Mouse (Mus musculus) naive thymus-derived CD4-positive, alpha-beta T cell, adult 2 months (primary cell): Measurements from ENCODE around the gene Dtnbp1.
A peak's percentile ranks its signal among the peaks of the same experiment; 100 is the strongest.

Source experiments
- DNase-seq: peaks from one replicate; pipeline ENCODE4 v3.0.0-alpha.2; 2011; ENCODE audit warnings: low read depth

Dtnbp1 gene

DNA sequence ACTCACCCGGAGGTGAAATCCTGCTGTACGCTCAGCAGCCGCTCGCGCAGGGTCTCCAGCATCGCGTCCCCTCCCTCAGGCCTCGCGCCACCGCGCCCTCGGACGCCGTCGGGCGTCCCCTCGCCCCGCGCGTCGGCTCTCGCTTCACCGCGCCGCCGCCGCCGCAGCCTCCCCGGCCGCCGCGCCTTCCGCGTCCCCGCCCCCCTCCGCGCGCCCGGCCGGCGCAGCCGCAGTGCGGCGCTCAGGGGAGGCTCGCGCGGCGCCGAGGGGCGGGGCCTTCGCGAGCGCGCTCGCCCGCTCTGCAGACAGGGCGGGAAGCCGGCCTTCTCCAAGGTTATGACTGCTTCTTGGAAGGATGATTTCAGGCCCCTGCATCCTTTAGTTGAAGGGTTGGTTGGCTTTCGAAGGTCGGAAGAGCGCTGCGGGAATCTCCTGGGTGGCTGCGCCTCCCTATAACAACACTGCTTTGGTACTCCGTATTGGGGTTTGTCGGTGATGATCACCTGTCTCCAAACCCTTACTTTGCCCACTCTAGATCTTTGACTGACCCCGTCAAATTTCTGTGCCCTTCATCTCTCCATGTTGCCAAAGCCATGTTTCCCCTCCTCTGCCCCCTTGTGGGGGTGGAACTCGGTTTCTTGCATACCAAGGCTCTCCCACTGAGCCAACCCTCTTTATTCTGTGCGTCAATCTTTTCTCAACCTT, at the start of gene Dtnbp1:
TSS of gene Dtnbp1 (minus strand) at position 237 of the 705 bp plus-strand sequence.
- peak; percentile 84 for DNase-seq

DNA sequence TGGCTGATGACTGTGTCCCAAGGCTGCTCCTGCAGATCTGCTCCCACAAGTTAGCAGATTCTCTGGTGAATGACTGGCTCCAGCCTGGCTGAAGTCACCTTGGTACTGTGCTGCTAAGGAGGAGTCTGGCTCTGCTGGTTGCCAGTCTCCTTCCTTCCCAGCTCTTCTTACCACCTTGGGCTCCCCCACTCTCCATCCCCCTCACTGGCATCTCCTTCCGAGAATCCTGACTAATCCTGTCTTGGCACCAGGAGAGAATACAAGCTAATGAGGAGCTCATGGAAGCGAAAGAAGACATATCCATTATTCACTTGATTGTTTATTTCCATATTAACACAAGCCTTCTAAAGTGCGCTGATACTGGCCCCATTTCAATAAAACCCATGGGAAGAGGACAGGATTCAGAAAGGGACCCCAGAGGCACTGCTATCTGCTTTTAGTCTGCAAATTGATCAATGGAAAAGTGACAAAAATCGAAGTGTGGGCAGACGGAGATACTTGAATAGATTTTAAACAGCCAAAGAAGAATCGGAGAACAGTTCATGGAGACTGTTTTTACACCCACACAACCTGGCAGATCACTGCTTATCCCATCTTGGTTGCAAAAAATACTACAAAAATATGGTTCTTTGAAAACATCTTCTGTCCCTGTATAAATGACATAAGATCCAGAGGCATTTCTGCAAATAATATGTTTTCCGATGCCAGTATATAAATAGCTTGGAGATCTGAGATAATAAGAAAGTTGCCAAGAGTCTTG, 47.5 kb upstream of the Dtnbp1 start:
- no peak for DNase-seq

DNA sequence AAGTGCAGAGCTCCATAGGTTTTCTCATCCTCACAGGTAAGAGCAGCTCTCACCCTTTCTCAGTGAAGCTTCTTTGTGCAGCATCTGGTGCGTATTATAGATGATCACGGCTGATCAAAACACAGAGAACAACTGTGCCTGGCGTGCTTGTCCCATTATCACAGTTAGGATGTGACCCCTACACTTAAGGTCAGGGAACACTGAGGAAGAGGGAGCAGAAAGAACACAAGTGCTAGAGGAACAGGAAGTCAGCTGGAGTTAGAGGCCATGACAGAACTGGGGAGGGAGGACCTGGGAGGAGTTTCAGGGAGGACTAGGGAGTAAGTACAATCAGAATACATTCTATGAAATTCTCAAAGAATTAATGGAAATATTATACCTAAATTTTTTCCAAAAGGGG, 41.5 kb upstream of the Dtnbp1 start:
- DNase-seq: no peak

DNA sequence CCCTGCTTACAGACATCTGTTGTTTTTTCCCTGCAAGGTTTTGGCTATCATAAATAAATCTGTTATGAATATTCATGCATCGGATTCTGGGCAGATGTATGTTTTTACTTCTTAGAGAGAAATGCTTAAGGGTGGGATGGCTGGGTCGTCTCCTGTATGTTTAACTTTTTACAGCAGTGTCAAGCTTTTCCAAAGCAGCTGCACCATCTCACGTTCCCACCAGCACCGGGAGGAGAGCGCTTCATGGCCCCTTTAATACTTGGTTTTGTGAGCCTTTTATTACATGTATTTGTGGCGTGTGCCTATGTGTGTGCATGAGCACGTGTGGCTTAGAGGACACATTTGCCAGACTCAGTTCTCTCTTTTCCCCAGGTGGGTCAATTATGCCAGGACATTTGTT, 38.8 kb upstream of the Dtnbp1 start:
- DNase-seq: no peak

DNA sequence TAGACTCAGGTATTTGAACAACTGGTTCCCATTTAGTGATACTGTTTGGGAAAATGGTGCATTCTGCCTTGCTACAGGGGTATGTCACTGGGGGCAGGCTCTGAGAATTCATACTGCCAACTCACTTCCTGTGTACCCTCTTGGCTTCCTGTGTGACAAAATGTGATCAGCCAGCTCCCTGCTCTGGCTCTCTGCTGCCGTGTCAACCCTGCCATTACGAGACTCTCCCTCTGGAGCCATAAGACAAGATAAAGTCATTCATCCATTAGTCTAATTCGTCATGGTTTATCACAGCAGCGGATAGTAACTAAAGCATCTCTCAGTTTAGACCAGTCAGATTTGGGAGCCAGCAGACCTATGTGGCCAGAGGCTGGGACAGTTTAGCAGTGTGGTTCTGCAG, 38.2 kb upstream of the Dtnbp1 start:
- no peak for DNase-seq

DNA sequence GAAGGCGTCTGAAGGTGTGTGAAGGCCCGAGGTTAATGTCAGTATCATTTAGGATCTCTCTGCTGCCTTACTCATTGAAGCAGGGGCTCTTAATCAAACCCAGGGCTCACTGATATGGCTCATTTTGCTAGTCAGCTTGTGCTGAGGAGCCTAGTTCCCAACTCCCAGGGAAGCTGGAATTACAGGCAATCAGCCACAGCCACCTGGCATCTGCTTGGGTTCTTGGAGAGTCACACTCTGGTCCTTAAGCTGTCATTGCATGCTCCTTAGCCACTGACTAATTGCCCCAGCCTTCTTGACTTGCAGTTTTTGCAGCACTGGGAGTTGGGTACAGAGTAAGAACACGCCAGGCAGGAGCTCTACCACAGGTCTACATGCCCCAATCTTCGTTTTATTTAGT, 34.5 kb upstream of the Dtnbp1 start:
- no peak for DNase-seq

DNA sequence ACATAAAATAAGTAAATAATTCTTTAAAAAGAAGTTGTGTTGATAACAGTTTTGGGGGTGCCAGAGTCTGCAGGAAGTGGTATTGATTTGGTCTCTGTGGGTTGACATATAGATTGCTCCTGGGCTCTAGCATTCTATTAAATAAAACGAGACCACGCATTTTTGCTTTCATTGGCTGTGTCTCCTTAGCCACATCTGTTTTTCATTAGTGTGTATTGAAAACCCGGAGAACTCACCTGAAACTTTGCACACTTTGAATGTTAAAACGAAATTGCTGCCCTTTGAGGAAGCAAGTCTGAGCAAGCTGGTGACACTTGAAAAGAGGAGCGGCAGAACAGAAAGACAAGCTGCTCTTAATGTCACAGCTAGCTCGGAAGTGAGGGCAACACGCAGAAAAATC, 32.8 kb upstream of the Dtnbp1 start:
- no peak for DNase-seq

DNA sequence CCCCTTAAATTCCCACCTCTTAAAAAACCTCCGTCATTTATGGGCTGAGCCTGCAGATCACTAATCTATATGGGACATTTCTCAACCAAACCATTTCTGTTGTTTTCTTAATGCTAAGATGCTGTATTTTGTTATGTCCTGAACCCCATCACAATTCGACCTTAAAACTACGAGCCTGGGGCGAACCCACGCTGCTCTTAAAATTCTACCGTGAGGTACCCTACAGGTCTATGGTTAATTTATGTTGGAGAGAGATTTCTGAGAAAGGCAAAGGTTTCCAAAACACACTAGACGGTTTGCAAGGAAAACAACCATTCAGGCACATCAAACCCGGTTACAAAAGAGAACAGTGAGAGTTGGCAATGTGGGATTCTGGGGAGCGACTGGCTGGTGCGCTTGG, 31.4 kb upstream of the Dtnbp1 start:
- no peak for DNase-seq

DNA sequence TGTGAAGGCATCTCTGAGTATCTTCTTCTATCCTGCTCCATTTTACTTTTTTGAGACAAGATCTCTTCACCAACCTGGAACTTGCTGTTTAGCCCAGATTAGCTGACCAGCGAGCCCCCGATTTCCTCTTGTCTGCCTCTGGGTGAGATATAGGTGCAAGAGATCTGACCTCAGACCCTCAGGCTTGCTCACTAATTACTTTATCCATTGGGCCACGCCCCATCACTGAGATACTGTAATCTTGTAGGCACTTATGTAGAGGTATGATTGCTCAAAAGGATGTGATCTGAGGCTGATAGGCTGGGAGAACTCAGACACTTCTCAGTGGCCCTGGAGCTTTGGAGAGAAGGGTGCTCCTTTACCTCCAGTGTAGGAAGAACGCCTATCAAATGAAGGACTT, 30.5 kb upstream of the Dtnbp1 start:
- DNase-seq: no peak

DNA sequence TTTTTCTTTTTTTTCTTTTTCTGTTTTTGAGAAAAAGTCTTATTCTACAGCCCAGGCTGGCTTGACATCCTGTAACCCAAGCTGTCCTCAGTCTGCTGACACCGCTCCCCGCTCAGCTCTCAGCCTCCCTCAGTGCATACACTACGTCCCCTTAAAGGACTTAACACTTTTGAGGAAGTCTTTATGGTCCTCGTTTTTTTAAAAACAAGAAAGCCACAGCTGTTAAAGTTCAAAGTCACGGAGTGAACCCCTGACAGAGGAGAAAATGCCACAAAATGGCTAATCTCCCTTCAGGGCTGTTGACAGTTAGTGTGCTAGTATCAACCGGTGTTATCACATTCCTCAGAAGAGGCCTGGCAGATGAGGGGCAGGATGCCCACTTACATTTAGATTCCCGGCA, 29.8 kb upstream of the Dtnbp1 start:
- peak; percentile 19 for DNase-seq

DNA sequence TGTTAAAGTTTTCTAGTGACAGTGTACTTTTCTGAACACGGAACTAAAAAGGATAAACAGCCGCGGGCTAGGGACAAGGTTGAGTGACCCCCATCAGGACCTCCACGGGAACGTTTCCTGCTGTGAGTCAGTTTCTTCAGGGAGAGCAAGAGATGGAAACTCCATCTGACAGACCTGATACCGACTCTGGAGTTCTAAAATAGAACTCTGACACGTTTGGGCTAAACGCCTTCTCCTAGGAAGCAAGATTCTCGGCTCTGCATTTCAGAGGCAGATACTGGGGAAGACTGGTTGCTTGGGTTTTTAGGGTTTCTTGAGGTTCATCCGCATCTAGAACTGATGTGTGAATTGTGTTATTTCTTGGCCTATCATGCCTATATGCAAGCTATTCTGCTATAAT, 29.4 kb upstream of the Dtnbp1 start:
- DNase-seq: no peak

DNA sequence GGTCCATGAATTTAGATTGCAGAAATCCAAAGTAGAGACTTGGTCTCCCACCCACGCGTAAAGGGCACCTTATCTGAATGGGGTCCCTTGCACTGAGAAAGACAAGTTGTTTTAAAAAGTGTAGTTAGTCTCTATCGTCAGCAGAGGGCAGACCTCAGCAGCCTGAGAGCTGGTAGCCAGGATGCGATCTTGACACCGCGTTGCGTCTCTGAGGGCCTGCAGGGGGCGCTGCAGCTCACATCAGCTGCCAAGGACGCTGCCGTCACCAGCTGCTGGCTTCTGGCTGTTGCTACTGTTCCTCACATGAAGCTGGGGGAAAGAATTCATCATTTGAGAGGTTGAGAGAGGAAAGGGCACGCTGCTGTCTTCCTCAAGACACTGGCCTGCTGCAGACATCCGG, 28.9 kb upstream of the Dtnbp1 start:
- DNase-seq: peak; percentile 95

DNA sequence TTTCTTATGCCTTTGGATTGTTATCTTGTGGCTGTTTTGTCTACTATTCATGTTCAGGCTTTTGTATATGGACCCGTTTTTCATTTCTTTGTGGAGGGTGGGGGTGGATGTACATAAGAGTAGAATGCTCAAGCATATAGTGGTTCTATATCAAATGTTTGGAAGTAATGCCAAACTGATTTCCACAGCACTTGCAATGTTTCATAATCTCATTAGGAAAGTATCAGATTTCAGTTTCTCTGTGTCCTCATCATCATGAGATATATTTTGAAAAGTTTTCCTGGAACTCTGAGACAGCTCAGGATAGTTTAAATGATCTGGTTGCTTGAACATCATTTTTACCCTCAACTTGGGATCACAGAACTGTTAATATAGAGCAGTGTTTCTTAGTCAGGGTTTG, 27.8 kb upstream of the Dtnbp1 start:
- DNase-seq: no peak

DNA sequence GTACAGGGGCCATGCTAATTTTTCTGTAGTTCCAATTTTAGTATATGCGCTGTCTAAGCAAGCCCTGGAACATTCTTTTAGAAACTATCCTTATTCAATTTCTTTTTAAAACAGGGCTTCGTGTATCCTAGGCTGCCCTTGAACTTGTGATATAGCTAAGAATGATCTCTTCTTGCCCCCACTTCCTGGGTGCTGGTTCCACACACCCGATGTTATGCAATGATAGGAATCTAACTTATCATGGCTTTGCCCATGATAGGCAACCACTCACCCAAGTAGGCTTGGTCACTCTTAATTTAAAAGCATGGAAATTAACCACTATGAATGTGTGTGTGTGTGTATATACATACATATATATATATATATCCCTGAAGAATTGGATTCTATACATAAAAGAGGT, 24.3 kb upstream of the Dtnbp1 start:
- no peak for DNase-seq

DNA sequence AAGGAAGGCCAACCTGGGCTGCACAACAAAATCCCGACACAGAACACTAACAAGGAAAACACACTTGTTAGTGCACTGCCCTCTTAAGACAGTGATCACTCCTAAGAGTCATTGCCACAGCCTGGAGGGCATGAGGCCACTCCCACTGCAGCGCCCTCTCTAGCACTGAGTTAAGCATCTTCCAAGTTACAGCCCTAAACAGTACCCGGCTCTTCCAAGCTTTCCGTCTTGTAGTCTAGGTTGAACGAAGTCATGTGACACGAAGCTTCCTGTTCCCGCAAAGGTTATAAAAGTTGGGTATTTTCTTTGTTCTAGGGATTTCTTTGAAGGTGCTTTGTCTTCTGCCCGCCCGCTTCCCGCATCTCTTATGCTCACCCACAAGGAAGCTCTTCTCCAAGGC, 22.9 kb upstream of the Dtnbp1 start:
- no peak for DNase-seq

DNA sequence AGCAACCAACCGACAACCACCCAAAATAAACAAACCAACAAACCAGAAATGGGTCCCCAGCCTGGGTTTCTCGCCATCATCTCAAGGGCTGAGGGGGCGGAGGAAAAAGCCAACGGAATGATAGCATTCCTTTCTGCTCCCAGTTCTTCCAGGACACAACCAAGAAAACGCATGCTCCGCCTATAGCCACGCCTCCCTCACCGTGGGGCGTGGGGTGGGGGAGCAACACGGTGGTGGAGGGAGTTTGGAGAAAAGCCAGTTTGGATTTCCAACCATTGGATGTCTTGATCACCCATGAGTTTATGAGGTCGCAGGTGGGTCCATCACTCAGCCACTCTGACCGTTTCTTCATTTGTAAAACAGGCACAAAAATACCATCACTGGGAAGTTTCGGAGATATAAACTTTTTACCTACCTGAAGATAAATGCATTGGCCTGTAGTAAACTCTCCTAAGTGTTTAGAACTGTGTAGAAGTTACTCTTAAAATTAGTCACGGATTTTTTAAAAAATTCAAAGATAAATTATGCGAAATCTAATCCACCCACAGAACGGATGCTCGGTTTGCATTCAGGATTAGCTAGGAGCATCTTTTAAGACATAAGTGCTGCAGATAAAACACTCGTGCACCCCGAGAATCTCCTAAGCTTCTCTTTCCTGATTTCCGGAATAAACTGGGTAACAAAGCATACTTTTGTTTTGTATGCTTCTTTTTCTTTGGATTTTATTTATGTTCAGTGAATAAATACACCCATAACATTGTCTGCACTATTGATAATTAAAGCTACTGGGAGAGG, 21.6 kb upstream of the Dtnbp1 start:
- no peak for DNase-seq

DNA sequence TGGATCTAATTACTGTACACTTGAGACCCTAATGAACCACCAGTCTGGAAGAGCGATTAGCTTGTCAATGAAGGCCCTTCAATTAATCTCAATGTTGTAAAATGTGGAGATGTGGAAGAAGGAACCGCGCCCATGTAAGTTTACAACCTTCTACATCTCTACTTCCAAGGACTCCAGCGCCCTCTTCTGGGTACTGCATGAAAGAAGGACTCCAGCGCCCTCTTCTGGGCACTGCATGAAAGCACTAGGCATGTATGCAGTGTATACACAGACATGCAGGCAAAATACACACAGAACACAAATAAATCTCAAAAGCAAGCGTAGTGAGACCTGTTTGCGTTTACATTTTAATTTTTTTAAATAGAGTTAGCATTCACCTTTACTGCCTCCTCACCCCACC, 6.2 kb upstream of the Dtnbp1 start:
- peak; percentile 72 for DNase-seq

DNA sequence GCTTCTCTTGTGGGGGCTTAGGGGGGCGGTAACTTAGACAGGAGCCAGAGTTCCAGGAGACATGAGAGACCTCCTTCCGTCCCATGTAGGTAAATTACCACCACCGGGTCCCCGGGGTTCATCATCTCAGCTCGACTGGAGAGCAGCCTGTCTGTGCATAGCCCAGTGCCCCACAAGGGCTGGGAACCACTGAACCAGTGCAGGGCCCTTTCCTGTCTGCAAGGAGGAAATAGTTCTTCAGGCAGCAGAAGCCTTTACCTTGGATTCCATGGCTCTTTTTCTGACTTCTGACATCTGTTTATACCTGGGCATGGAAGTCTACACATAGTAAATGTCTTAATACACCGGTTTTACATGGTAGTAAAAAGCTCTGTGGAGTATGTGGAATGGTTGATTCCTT, 5.8 kb upstream of the Dtnbp1 start:
- no peak for DNase-seq

DNA sequence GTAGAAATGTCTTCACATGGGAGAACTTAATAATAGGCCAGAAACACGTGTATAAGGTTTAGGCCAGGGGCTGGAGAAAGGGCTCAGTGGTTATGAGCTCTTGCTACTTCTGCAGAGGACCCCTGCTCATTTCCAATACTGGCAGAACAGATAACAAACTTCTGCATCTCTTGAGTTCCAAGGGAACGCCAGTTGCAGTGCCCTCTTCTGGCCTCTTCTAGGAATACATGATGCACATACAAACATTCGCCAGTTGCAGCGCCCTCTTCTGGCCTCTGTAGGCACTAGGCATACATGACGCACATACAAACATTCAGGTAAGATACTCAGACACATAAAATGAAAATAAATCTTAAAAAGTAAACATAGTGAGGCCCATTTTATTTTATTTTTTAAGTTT, 4.5 kb upstream of the Dtnbp1 start:
- DNase-seq: peak; percentile 74

DNA sequence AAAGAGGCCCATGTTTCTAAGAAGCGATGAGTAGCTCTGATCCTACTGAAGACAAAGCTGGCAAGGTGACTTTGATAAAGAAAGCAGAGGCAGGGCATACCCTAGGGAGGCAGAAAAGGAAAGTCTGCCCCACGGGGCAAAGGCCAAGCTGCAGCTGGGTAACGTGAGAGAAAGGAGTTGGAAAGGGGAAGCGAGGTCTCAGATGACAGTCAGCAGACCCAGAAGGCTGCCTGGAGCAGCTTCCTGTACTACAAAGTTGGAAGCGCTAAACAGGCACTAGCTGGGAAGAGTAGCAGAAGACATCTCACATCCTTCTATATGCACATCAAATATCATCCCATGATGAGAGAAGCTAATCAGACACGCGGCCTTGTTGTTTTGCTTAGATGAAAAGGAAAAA, 3.9 kb upstream of the Dtnbp1 start:
- no peak for DNase-seq

DNA sequence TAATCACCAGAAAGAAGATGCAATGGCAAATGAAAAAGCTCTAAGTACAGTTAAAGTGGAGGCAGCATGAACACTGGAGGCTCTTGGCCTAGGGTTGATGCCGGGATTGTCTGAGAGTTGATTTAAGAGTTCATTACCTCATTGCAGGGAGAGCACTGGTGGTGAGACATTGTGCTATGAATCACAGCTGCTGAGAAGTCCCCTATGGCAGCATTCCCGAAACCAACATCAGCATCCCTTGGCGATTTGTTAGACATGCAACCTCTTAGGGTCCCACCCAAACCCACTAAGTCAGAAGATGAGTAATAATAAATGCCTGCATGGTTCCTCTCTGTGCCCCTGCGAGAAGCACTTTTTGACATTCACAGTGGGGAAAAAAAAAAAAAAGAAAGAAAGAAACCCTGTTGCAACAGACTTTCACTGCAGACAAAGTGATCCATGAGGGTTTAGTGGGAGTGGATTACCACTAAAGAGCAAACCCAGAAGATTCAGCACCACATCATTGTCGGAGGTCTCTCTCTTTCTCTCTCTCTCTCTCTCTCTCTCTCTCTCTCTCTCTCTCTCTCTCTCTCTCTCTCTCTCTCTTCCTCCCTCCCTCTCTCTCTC, 3.1 kb upstream of the Dtnbp1 start:
- no peak for DNase-seq

DNA sequence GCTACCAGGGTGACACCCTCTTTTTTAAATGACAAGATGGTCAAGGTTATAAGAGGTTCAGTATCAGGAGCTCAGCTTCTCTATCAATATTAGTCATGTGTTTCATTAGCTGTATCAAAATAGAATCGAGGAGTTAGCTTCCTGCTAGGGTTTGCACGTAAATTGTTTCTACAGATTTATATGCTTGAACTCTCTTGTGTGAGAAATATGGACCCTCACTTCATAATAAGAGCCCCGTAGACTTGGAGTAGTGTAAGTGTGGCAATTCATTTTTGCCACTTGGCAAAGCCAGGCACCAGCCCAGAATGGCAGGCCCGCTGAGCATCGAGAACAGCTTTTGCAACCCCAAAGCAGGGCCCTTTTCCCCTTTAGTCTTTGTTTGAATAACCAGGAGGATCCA, 1.1 kb upstream of the Dtnbp1 start:
- no peak for DNase-seq
